Mouse (Mus musculus) intestine, postnatal 0 days (tissue): ENCODE data around the gene Ppp1r9b. TPM values are rescaled to one million over a fixed set of nuclear protein-coding genes. Genes with fewer than 3 reads are reported as not detected.
"Not testable (repeated sequence)": the region's sequence is repeated elsewhere in the genome, so short reads cannot be mapped to it uniquely, and the experiment has no call there.

Experiments used
- ATAC-seq: fragments of 200-750 bp; cut with Nextera tagmentation; 2 replicates; pipeline ENCODE4 v1.8.0; 2017; ENCODE audit warnings: mild to moderate bottlenecking, moderate TSS enrichment, moderate library complexity
- H3K27ac ChIP-seq: fragments of 300-500 bp; sonication (generic); 2 replicates; pipeline ENCODE4 v1.5.1; 2014; ENCODE audit warnings: mild to moderate bottlenecking, low read depth, low read length, moderate library complexity
- H3K27me3 ChIP-seq: fragments of 300-500 bp; sonication (generic); replicated peaks from 2 replicates; pipeline ENCODE4 v1.6.1; 2014; ENCODE audit warnings: low read length, mixed read lengths; ENCODE audit not compliant: control insufficient read depth, insufficient read depth
- H3K36me3 ChIP-seq: fragments of 300-500 bp; sonication (generic); 2 replicates; pipeline ENCODE4 v1.6.1; 2014; ENCODE audit warnings: mild to moderate bottlenecking, moderate library complexity; ENCODE audit not compliant: control insufficient read depth, insufficient read depth
- H3K4me1 ChIP-seq: fragments of 300-500 bp; sonication (generic); replicated peaks from 2 replicates; pipeline ENCODE4 v1.6.1; 2014; ENCODE audit warnings: antibody characterized with exemption, low read length, mixed read lengths; ENCODE audit not compliant: control insufficient read depth, insufficient read depth
- H3K4me2 ChIP-seq: fragments of 300-500 bp; sonication (generic); replicated peaks from 2 replicates; pipeline ENCODE4 v1.6.1; 2014; ENCODE audit warnings: low read depth, mild to moderate bottlenecking, moderate library complexity
- H3K4me3 ChIP-seq: fragments of 300-500 bp; sonication (generic); 2 replicates; pipeline ENCODE4 v1.5.1; 2014; ENCODE audit warnings: low read depth, low read length
- H3K9ac ChIP-seq: fragments of 300-500 bp; sonication (generic); 2 replicates; pipeline ENCODE4 v1.6.1; 2014; ENCODE audit warnings: mild to moderate bottlenecking, low read depth, low read length
- H3K9me3 ChIP-seq: fragments of 300-500 bp; sonication (generic); 2 replicates; pipeline ENCODE4 v1.6.1; 2016; ENCODE audit warnings: mixed run types; ENCODE audit not compliant: control insufficient read depth
- CTCF ChIP-seq: sonication (generic); IDR thresholded peaks from 2 replicates; pipeline ENCODE4 v1.5.1; 2016; ENCODE audit warnings: low read depth, mild to moderate bottlenecking, control low read depth, antibody characterized with exemption, moderate library complexity
- WGBS: fragments of 180-500 bp; shearing (Covaris S2); extraction: QIAGEN DNeasy Blood & Tissue Kit; methylation state at CpG from one replicate; pipeline ENCODE4 v1.1.7; 2014; 5-methylcytosine and 5-hydroxymethylcytosine counted together
- polyA plus RNA-seq: library from polyadenylated mRNA; unstranded; fragments of >200 nt; fragmentation: Nextera tagmentation; extraction: Ambion mirVana; gene quantifications from 2 replicates; pipeline ENCODE4 v1.2.1, GENCODE M21; 2015

Gene Ppp1r9b
- polyA plus RNA-seq, 1 experiment from 2014 or later = 6.3 TPM

DNA sequence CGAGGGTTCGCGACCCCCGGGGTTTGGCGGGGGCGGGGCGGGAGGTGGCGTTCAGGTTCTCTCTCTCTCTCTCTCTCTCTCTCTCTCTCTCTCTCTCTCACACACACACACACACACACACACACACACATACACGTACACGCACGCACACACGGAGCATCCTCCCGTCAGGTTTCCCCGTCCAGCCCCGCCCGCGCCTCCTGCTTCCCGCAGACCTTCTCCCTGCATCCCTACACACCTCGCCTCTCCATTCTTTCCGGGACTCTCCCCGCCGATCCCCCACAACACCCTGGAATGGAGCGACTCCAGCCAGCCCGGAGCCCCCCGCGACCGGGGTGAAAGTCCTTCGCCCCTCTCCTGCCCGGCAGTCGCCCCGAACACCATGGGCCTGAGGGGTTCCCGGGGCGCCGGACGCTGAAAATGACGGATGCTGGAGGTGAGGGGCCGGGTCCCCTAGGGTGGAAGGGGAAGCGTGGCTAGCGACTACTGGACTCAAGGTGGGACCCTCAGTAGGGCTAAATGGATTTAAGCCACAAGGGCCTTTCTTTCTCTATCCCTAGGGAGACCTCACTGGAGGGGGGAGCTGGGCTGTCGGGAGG lies 19.4 kb downstream of the Ppp1r9b start:
- peak overlapping the region; percentile 86 for H3K4me2 ChIP-seq
- WGBS = 4% methylated on average over 35 of the region's 40 CpGs

DNA sequence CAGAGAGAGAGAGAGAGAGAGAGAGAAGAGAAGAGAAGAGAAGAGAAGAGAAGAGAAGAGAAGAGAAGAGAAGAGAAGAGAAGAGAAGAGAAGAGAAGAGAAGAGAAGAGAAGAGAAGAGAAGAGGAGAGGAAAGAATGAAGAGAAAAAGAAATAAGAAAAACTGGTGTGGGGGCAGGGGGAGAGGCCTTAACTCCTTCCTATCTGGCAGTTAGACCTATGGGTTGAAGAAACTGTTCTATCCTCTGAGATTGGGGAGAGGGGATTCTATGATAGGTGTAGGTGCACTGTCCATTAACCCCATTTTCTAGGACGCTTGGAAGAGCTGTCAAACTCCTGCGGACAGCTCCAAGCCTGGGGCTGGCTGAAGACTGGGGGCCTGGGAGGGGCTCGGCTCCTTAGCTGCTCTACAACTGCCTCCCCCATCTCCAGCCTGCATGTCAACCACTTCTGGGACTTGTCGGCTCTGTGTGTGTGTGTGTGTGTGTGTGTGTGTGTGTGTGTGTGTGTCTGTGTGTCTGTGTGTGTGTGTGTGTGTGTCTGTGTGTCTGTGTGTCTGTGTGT lies 20.1 kb downstream of the Ppp1r9b start:
- H3K4me3 ChIP-seq = 0 out of 2 replicates have a peak overlapping the region, but pooled peaks have one; percentile 0
- ATAC-seq, H3K27me3 ChIP-seq, H3K27ac ChIP-seq, H3K9me3 ChIP-seq, H3K9ac ChIP-seq, H3K4me1 ChIP-seq, H3K36me3 ChIP-seq: not testable (repeated sequence)
- H3K4me2 ChIP-seq = peak overlapping the region; percentile 86
- 32% methylated on average over 4 of the region's 4 CpGs for WGBS

More for the DNA sequence above, 19.4 kb downstream of the Ppp1r9b start:
- Histone ChIP-seq H3K4me1 (peaks cover 8% of the 10 kb centered on the region), H3K27me3 (0 out of 2 replicates have a peak, but pooled peaks cover 4% of the 10 kb centered on the region), H3K36me3 (peaks cover 7% of the 10 kb centered on the region; the same call in 1 of the 2 replicates), H3K9me3 (no peaks in the 10 kb centered on the region), H3K4me3 (peak overlapping the region; percentile 55), H3K27ac (peak overlapping the region; percentile 66; the same call in 1 of the 2 replicates), H3K9ac (peak overlapping the region; percentile 58)
- TF ChIP-seq CTCF = no peak
- ATAC-seq = no peak

DNA sequence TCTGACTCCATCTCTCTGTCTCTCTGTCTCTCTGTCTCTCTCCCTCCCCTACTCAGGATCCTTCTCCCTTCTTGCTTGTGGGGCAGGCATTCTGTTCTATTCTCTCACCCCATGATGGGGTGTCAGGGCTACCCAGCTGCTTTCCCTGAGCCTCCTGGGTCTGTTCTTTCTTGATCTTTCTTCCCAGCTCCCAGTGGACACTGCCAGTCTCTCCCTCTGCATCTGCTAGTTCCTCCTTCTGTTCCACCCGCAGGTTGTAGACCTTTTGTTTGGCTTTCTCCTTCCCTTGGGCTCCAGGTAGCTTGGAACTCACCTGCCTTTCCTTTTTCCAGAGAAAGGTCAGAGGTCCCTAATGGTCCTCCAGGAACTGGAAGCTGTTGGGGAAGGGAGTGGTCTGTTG lies 20.6 kb downstream of the Ppp1r9b start:
- Histone ChIP-seq H3K9me3 (no peaks in the 10 kb centered on the region), H3K36me3 (no peaks in the 10 kb centered on the region), H3K9ac (no peak overlapping the region), H3K27ac (no peak overlapping the region), H3K27me3 (0 out of 2 replicates have a peak, but pooled peaks cover 4% of the 10 kb centered on the region), H3K4me3 (no peak overlapping the region), H3K4me2 (peak overlapping the region; percentile 86), H3K4me1 (peaks cover 8% of the 10 kb centered on the region)
- no peak for ATAC-seq
- 28% methylated on average over 1 of the region's 1 CpGs for WGBS
- TF ChIP-seq CTCF = no peak

DNA sequence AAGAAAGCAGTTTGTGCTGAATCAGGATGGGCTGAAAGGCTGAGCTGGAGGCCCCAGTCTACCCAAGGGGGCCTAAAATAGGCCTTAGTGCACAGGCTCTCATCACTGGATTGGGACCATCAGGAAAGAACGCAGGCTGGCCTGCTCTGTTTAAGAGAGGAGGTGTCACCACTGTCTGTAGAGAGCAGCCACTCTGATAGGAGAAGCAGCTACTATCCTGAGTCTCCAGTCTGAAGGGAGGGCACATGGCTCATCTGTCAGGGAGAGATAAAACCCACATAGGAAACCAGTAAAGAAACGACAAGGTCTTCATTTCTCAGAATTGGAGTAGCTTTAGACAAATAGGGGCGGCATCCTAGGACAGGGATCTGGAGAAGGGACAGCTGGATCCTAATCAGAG lies 21.2 kb downstream of the Ppp1r9b start:
- H3K4me1 ChIP-seq = peaks cover 6% of the 10 kb centered on the region
- H3K4me3 ChIP-seq = no peak overlapping the region
- 49% methylated on average over 3 of the region's 3 CpGs for WGBS
- H3K9ac ChIP-seq = no peak overlapping the region
- ATAC-seq = no peak
- no peaks in the 10 kb centered on the region for H3K36me3 ChIP-seq
- no peak for TF ChIP-seq CTCF
- H3K27ac ChIP-seq = no peak overlapping the region
- H3K9me3 ChIP-seq = no peaks in the 10 kb centered on the region
- 0 out of 2 replicates have a peak, but pooled peaks cover 4% of the 10 kb centered on the region for H3K27me3 ChIP-seq
- no peak overlapping the region for H3K4me2 ChIP-seq

DNA sequence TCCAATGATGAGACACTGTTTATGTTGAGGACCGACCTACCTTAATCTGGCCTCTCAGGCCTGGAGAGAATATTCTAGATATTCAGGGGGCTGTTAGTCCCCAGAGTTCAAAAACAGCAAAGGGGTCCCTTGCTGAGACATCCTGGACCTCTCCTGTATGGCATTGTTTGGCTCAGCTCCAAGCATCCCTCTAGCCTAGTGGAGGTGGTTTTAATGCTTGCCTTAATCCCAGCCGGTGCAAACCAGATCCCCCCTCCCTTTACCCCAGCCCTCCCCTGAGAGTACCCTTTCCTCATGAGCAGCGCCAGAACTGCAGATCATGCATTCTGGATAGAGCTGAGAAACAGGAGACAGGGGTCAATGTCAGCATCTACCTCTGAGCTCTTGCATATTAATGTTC lies 21.7 kb downstream of the Ppp1r9b start:
- H3K36me3 ChIP-seq = no peaks in the 10 kb centered on the region
- no peaks in the 10 kb centered on the region for H3K9me3 ChIP-seq
- WGBS = 51% methylated on average over 3 of the region's 3 CpGs
- no peak overlapping the region for H3K9ac ChIP-seq
- H3K4me3 ChIP-seq = no peak overlapping the region
- H3K27me3 ChIP-seq = 0 out of 2 replicates have a peak, but pooled peaks cover 4% of the 10 kb centered on the region
- no peak overlapping the region for H3K4me2 ChIP-seq
- peaks cover 3% of the 10 kb centered on the region; the same call in 1 of the 2 replicates for H3K4me1 ChIP-seq
- ATAC-seq = no peak
- no peak overlapping the region for H3K27ac ChIP-seq
- no peak for TF ChIP-seq CTCF

DNA sequence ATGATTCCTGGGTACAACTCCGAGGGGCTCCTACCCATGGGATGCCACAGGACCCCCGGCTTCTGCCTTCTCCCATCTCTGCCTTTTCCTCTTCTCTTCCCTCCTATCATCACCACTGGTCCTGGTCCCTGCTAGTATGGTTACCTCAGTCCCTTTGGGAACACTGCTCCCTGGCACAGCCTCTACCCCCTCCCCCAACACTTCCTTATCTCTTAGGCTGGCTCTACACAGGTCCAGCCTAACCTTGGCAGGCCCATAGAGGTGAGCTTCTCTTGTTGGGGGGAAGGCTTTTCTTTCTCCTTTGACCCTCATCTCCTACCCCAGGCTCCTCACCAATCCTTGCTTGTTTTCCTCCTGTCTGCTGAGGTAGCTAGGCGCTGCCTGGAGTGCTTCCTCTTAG lies 24.6 kb downstream of the Ppp1r9b start:
- no peak for ATAC-seq
- no peak overlapping the region for H3K9ac ChIP-seq
- 65% methylated on average over 3 of the region's 3 CpGs for WGBS

More for the DNA sequence above, 24.6 kb downstream of the Ppp1r9b start:
- Histone ChIP-seq H3K9me3 (no peaks in the 10 kb centered on the region), H3K4me3 (no peak overlapping the region), H3K36me3 (no peaks in the 10 kb centered on the region), H3K27ac (no peak overlapping the region), H3K4me1 (no peaks in the 10 kb centered on the region), H3K27me3 (0 out of 2 replicates have a peak, but pooled peaks cover under 1% of the 10 kb centered on the region), H3K4me2 (no peak overlapping the region)
- TF ChIP-seq CTCF = no peak
